12 mouse cellular contexts compared by ENCODE assay signal in the genomic region with DNA sequence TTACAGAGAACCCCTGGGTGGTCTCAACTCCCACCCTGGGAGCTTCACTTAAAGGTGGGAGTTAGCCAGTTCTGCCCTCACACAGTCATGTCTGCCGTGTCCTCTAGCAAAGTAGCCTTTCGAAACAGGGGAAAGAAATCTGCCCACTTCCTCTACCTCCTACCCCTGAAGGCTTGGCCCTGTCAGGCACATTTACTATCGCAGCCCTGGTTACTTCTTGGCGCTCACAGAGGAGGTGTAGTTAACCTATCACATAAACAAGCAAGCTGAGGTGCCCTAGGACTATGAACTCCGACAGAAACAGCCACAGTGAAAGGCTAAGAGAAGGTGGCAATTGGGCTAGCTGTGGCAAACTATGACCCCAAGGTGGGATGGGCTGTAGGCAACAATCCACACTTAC.
DNase-seq lines count a peak whose midpoint lies in the region; ATAC-seq and TF ChIP-seq lines count a peak whose summit lies in the region.
"Had no signal": no experiment of that assay in that cellular context is flagged by ENCODE, and none has a peak within 500 bp of the region (broad histone marks: within the 10 kb centered on the region; RNA-seq: fewer than 3 reads in every experiment).

No protein-coding gene starts in this region.

- no peak overlapping the region for H3K4me2 ChIP-seq in lung, embryonic 14.5 days
- no peak overlapping the region for H3K4me2 ChIP-seq in embryonic facial prominence, embryonic 14.5 days (ENCODE audit: low read depth, low read length)
- H3K4me2 ChIP-seq: hindbrain, embryonic 13.5 days; neural tube, embryonic 13.5 days had no signal

- H3K4me1 ChIP-seq in heart, embryonic 10.5 days: peaks cover 75% of the 10 kb centered on the region
- peaks cover 14% of the 10 kb centered on the region for H3K4me1 ChIP-seq in lung, embryonic 14.5 days (ENCODE audit: insufficient read depth)
- H3K4me1 ChIP-seq in embryonic facial prominence, embryonic 14.5 days (ENCODE audit: control insufficient read depth, insufficient read depth, low read length): peaks cover 12% of the 10 kb centered on the region
- H3K4me1 ChIP-seq in megakaryocyte, embryonic 14.5 days: peaks cover 58% of the 10 kb centered on the region

- DNase-seq in heart, embryonic 10.5 days (ENCODE audit: low spot score): no peak
- DNase-seq in heart, adult 18-20 months: no peak
- no peak for DNase-seq in lung, embryonic 14.5 days
- no peak for DNase-seq in lung, adult 18-20 months
- no peak for DNase-seq in embryonic facial prominence, embryonic 14.5 days (ENCODE audit: low spot score)
- no peak for DNase-seq in embryo, embryonic 10.5 days (ENCODE audit: low spot score)
- DNase-seq in adrenal gland, postnatal 36 days: no peak
- DNase-seq: cerebellum, adult 18-20 months had no signal

- no peak overlapping the region for H3K9ac ChIP-seq in lung, embryonic 14.5 days
- no peak overlapping the region for H3K9ac ChIP-seq in embryonic facial prominence, embryonic 14.5 days (ENCODE audit: low read depth, low read length)
- H3K9ac ChIP-seq: neural tube, embryonic 13.5 days had no signal

- H3K27ac ChIP-seq in heart, embryonic 10.5 days: peak overlapping the region; percentile 83
- peak overlapping the region; percentile 91 for H3K27ac ChIP-seq in lung, embryonic 14.5 days (ENCODE audit: low read depth)
- H3K27ac ChIP-seq in embryonic facial prominence, embryonic 14.5 days (replicated peaks; ENCODE audit: low read depth, low read length): peak overlapping the region; percentile 65
- H3K27ac ChIP-seq: neural tube, embryonic 13.5 days had no signal

- peaks cover 39% of the 10 kb centered on the region for H3K36me3 ChIP-seq in heart, embryonic 10.5 days
- H3K36me3 ChIP-seq in lung, embryonic 14.5 days (ENCODE audit: insufficient read depth): peaks cover 34% of the 10 kb centered on the region
- H3K36me3 ChIP-seq in embryonic facial prominence, embryonic 14.5 days (ENCODE audit: control insufficient read depth, insufficient read depth, low read length): peaks cover 43% of the 10 kb centered on the region
- peaks cover 8% of the 10 kb centered on the region for H3K36me3 ChIP-seq in megakaryocyte, embryonic 14.5 days (replicated peaks; ENCODE audit: low read length)

- ATAC-seq in lung, embryonic 14.5 days (ENCODE audit: insufficient read depth): no peak
- ATAC-seq in embryonic facial prominence, embryonic 14.5 days (ENCODE audit: low read depth): no peak
- ATAC-seq: forebrain, embryonic 16.5 days had no signal

- H3K9me3 ChIP-seq in heart, embryonic 10.5 days: no peaks in the 10 kb centered on the region
- no peaks in the 10 kb centered on the region for H3K9me3 ChIP-seq in lung, embryonic 14.5 days (ENCODE audit: low read depth, low read length)
- no peaks in the 10 kb centered on the region for H3K9me3 ChIP-seq in embryonic facial prominence, embryonic 14.5 days (ENCODE audit: control insufficient read depth, low read length)
- H3K9me3 ChIP-seq in megakaryocyte, embryonic 14.5 days: no peaks in the 10 kb centered on the region
- H3K9me3 ChIP-seq: hindbrain, embryonic 13.5 days; neural tube, embryonic 13.5 days had no signal

- H3K27me3 ChIP-seq in heart, embryonic 10.5 days (ENCODE audit: insufficient read depth, poor library complexity, severe bottlenecking): peaks cover 4% of the 10 kb centered on the region; the same call in 1 of the 2 replicates
- no peaks in the 10 kb centered on the region for H3K27me3 ChIP-seq in lung, embryonic 14.5 days (ENCODE audit: insufficient read depth, low read length)
- H3K27me3 ChIP-seq in embryonic facial prominence, embryonic 14.5 days (replicated peaks; ENCODE audit: control insufficient read depth, insufficient read depth, low read length): no peaks in the 10 kb centered on the region
- peaks cover 12% of the 10 kb centered on the region for H3K27me3 ChIP-seq in megakaryocyte, embryonic 14.5 days (replicated peaks)
- H3K27me3 ChIP-seq: hindbrain, embryonic 13.5 days; neural tube, embryonic 13.5 days had no signal

- TF ChIP-seq CTCF in lung, embryonic 14.5 days (IDR thresholded peaks at IDR 0.05; ENCODE audit: low read depth): no peak

- peak overlapping the region; percentile 18; the same call in 1 of the 2 replicates for H3K4me3 ChIP-seq in heart, embryonic 10.5 days
- no peak overlapping the region for H3K4me3 ChIP-seq in lung, embryonic 14.5 days (ENCODE audit: low read depth, low read length)
- H3K4me3 ChIP-seq in embryonic facial prominence, embryonic 14.5 days (ENCODE audit: low read depth, low read length): no peak overlapping the region
- peak overlapping the region; percentile 47 for H3K4me3 ChIP-seq in megakaryocyte, embryonic 14.5 days (replicated peaks)
- H3K4me3 ChIP-seq: hindbrain, embryonic 13.5 days; neural tube, embryonic 13.5 days had no signal

- 28% methylated on average over 5 of the region's 5 CpGs for WGBS in heart, embryonic 10.5 days
- 35% methylated on average over 5 of the region's 5 CpGs for WGBS in lung, embryonic 14.5 days
- 52% methylated on average over 5 of the region's 5 CpGs for WGBS in embryonic facial prominence, embryonic 14.5 days

Comparison
In these comparisons a context has a peak if more than half of its experiments do, and no peak if none do; other contexts are left out.
1. H3K4me3 ChIP-seq: peak in heart, embryonic 10.5 days (single experiment) and megakaryocyte, embryonic 14.5 days (single experiment); none in lung, embryonic 14.5 days (single experiment) and embryonic facial prominence, embryonic 14.5 days (single experiment).
2. Peak in every context shown above with its lines, with median percentiles within 50 percentile points of each other: H3K27ac ChIP-seq.